Mouse (Mus musculus): ENCODE data around the gene Hdgf.

The Hdgf gene

GRCm38 (mm10) chr3:87947056-87947810, 41.1 kb downstream of the Hdgf start:
- DNase-seq, result no peak

GRCm38 (mm10) chr3:87947811-87948199, 41.7 kb downstream of the Hdgf start:
- no peak for DNase-seq

GRCm38 (mm10) chr3:87948378-87949265, 42.5 kb downstream of the Hdgf start, which contains the start of gene Crabp2:
Crabp2 (plus strand) TSS chr3:87948666.
- no peak for DNase-seq

GRCm38 (mm10) chr3:87949266-87949954, 43.3 kb downstream of the Hdgf start:
- no peak for DNase-seq

DNA sequence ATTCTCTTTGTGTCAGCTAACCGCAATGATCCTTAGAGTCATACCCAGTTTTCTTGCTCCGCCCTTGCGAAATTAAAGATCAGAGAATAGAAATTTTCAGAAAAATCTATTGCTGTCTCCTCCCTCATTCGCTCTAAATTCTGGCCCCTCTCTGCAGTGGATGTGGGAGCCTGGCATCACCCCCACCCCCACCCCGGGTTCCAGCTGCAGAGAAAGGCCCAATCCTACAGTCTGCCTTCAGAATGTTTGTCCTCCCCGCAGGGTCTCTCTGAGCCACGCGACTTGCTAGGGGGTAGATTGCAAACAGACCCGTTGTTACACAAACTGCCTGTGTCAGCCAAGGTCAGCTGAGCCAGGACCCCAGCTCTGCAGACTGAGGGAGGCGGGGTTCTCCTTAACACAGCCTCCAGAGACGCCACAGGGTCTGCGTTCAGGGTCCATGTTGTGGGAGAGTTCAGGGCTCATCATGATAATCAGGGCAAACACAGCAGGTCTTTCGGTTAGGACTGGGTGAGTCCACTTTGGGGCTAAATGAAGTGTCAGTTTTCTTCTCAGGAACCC, 43.9 kb downstream of the Hdgf start:
- DNase-seq, result no peak

DNA sequence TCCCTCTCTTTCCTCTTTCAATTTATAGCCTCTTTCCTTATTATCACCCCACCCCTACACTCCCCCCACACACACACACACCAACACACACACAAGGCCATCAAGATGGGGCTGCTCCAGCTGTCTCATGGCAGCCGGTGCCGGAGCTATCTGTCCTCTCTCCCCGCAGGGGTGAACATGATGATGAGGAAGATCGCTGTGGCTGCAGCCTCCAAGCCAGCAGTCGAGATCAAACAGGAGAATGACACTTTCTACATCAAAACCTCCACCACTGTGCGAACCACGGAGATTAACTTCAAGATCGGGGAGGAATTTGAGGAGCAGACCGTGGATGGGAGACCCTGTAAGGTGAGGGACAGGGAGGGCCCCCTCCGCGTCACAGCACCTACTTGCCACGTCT, 45.8 kb downstream of the Hdgf start:
- DNase-seq, result no peak

GRCm38 (mm10) chr3:87952440-87952839, 46.3 kb downstream of the Hdgf start:
- no peak for DNase-seq

- no peak for DNase-seq
Measured at GRCm38 (mm10) chr3:87958056-87958455, 51.9 kb downstream of the Hdgf start.

GRCm38 (mm10) chr3:87958476-87958875, 52.4 kb downstream of the Hdgf start:
- no peak for DNase-seq

- DNase-seq, result no peak
Measured at GRCm38 (mm10) chr3:87958967-87959366, 52.8 kb downstream of the Hdgf start.

DNA sequence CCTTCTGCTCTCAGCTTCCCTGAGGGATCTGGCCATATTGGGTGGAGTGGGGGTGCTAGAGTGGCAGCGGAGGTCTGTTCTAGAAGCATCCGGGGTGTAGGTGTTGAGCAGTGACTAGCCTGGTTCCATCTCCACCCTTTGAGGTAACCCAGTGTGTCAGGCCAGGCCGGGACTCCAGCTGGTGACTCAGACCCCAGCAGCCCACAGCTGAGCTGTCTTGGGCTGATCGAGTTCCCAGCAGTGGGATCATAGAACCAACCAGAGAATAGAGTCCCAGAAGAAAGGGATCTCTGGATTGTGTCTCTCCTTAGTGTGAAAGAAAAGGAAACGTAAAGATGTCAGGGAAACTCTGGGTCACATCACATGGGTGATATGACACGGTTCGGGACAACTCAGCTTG, 53.2 kb downstream of the Hdgf start:
- DNase-seq, result no peak

DNA sequence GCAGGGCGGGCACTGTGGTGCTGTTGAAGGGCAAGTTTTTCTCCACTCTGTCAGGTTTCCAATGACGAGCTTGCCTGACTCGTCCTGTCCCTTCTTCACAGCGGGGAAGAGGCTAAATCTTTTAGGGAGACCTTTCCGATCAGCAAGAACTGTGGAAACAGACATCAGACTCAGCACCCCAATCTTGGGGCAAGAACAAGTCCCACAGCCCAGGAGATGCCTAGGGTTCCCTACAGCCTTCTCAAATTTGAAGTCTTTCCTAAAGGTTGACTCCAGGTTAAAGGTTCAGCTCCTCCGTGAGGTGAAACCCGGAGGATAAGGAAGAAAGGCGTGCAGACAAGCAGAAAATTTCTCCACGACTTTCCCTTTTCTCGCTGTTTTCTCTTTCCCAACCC, 54.1 kb downstream of the Hdgf start:
- no peak for DNase-seq

DNA sequence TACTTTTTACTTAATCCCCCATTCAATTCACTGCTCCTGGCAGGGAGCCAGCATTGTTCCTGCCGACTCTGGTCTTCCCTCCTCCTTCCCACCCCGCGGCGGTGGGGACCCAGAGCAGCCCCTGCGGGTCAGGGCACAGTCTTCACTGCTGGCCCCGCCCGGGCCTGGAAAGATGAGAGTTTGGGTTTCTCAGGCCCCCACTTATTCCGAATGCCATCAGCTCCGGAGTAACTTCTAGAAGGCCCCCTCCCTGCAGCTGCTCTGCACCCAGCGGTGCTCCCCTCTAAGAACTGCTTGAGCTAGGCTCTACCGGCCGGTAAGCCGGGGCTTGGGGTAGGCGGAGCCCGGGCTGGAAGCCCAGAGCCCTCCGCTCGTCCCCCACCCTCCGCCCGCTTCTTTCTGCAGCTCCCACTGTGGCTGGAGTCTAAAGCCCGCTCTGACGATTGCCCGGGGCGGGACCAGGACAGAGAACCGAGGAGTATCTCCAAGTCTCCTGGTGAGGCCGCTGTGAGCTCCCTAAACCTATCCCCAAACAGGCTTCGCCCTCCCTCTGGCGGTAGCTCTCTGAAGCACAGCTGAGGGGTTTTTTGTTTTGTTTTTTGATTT, 54.6 kb downstream of the Hdgf start:
- peak; percentile 61 for DNase-seq
